Mouse (Mus musculus) ES-E14 (cell line): ENCODE results near the gene A230050P20Rik.

ENCODE experiments used
- CHD2 ChIP-seq: IDR thresholded peaks from 2 replicates; pipeline ENCODE4 v1.6.1; 2014; ENCODE audit warnings: mild to moderate bottlenecking, low read depth, low read length, inconsistent platforms
- ZNF384 ChIP-seq: IDR thresholded peaks from 2 replicates; pipeline ENCODE4 v1.6.1; 2012; ENCODE audit warnings: low read depth, low read length, inconsistent platforms

- TF ChIP-seq ZNF384 (no peak), CHD2 (no peak)
These were observed 37.4 kb upstream of the A230050P20Rik start for GRCm38 (mm10) chr9:20830901-20831643.
